Mouse (Mus musculus) erythroid progenitor cell, adult 5-6 weeks (primary cell): ENCODE data around the gene D5Ertd579e. TPM values are rescaled to one million over a fixed set of nuclear protein-coding genes. Genes with fewer than 3 reads are reported as not detected.

Experiments used
- ATAC-seq: replicated peaks from 2 replicates; pipeline ENCODE4 v1.8.0; 2016; ENCODE audit warnings: moderate number of reproducible peaks, mild to moderate bottlenecking, moderate TSS enrichment, inconsistent platforms; ENCODE audit not compliant: poor library complexity, low FRiP score, severe bottlenecking
- total RNA-seq, 2 experiments: library from RNA; stranded (forward) in 1 of 2; stranded (reverse) in 1 of 2; fragments of 150-400 nt in 1 of 2; fragments of 186-747, 209-891 nt in 1 of 2; gene quantifications; 2 replicates each; pipeline versions ENCODE4 v1.2.3 to v1.2.4; 2015 to 2017; ENCODE audit warnings: low replicate concordance in 2 of 2

The D5Ertd579e gene
- total RNA-seq, 2 experiments from 2014 or later = 143 to 235 TPM

DNA sequence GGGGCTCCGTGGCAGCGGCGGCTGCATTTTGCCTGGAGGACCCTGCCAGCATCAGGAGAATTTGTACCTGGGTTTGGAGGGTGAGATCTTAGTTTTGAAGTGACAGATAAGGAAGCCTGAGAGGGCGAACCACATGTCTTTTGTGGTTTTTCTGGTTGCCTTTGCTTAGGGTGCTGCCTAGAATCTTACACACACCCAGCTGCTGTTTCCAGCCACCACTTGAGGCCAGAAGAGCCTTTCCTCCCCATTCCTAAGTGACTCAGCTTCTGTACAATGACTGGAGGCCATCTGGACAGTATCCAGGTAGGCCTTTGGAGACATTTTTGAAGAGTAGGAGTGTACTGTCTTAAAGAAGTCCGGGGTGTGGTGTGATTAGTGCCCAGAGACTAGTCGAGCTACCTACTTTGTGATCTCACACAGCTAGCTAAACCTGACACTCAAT is 26.6 kb upstream of the D5Ertd579e start:
- peak; percentile 41 for ATAC-seq

DNA sequence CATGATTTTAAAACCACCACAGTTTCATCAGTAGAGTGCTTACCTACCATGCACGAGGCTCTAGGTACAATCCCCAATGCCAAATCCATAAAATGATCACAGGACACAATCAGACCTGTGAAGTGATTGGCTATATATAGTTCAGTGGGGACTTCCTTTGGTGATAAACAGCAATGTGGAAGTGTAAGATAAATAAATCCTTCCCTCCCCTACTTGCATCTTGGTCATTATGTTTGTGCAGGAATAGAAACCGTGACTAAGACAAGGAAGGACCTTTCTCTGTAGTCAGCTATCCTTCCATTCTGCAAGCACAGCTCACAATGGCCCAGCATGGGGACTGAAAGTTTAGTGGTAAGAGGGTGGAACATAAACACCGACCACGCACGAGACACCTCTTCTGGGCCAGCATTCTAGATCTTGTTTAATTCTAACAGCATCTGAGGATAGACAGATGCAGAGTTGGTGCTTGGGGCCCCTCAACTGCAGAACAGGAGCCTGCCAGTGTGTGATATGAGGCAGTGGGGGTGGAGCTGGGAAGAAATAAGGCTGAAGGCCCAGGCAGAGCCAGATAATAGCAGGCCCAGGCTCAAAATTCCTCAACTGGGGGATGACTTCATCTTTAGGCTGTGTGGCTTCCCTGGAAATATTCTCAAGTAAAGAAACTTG is 25.0 kb upstream of the D5Ertd579e start:
- peak; percentile 91 for ATAC-seq

DNA sequence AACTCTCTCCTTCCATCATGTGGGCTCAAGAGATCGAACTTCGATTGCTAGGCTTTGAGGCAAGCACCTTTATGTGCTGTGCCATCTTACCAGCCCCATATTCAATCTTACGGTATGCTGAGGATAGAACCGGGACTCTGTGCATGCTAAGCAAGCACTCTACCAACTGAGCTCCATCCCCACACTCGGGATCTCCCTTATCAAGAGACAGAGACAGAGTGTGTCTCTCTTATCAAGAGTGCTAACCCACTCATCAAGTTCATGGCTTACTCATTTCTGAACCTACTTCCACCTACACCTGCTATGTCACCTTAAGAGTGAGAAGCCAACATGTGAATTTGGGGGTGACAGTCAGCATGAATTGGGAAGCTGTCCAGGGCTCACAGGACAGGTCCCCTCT is 24.4 kb upstream of the D5Ertd579e start:
- ATAC-seq = peak; percentile 31; the same call in 1 of the 2 replicates

DNA sequence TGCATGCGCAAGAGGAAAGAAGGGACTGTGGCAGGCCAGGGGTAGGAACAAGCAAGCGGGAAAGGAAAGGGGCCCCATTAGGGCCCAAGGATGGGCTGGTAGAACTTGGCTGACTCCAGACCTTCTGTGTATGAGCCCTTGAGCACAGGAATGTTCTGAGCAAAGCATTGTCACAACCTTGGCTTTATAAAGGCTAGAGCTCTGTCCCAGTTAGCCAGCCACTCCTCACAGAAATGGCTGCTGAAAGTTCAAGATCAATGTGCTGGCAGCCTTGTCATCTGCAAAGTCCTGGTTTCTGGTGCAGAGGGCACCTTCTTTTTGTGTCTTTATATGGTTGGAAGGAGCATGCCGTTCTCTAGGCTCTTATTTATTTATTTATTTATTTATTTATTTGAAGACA is 23.8 kb upstream of the D5Ertd579e start:
- ATAC-seq = no peak

DNA sequence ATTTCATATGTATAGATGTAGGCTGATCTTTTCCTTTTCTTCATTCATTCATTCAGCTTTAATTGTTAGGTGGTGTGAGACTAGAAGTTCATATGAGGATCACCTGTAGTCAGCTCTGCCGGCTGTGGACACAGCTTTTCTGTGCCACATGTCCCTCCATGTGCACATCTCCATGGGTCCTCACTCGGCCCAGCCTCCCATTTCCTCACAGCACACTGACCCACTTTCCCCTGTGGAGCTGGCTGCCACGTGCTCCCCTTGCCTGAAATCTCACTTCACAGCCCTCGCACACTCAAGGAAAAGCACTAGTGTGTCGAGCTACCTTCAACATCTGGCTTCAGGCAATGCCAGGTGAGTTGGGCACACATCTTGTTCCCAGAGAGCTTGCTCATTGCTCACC is 23.3 kb upstream of the D5Ertd579e start:
- ATAC-seq = no peak

DNA sequence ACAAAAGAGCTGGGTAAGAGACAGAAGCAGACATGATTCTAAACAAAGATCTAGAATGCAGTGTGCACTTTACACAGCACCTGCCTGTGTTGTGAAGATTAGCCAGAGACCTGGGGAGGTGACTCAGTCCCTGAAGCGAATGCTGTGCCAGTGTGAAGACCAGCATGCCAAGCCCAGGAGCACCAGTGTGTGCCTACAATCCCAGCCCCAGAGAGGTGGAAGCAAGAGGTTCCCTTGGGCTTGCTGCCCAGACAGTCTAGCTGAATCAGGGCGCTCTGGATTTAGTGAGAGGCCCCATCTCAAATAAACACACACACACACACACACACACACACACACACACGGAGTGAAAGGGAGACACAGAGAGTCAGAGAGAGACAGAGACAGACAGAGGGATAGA is 22.1 kb upstream of the D5Ertd579e start:
- ATAC-seq = no peak

DNA sequence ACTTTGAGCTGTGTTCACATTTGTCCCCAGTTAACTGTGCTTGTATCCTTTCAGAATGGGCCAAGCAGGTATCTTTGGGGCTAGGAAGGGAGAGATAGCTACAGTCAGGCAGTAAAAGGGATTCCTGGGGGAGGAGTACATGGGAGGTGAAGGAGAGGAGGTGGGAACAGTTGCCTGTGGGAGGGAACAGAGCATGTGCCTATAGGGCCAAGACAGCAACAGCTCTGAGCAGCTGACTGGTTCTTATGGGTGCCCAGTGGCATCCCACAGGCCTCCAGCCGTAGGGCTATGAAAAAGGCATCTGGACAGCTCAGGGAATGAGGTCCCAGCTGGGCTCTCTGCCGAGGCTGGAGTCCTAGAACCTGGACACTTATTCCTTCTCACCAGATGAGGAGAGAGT is 21.0 kb upstream of the D5Ertd579e start:
- ATAC-seq = no peak

DNA sequence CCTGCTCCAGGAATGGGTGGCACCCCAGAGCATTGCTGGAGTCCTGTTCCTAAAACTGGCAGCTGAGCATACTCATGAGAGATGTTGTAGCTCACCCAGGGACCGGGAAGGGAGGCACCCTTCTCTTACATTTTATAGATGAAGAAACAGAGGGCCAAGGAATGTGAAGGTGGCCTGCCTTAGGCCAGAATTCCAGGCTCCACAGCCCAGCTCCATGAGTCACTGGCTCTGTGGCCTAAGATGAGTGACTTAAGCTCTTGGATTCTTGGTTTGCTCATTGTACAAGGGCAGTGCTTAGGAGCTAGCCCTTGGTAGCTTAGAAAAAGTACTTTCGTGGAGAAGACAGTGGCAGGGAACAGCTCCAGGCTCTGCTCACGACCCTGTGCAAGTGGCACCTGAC is 19.0 kb upstream of the D5Ertd579e start:
- no peak for ATAC-seq

DNA sequence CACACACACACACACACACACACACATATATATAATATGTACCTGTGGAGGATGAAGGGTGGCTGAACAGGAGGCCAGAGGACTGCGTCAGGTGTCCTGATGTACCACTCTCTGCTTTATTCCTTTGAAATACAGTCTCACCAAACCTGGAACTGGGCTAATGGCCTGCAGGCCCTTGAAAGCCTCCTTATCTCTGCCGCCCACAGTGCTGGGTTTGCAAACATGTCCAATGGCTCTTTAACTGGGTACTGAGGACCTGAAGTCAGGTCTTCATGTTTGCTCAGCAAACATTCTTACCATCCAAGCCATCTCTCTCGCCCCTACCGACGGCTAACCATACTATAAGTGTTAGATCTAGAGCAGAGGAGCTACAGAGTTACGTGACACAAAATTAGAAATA is 17.9 kb upstream of the D5Ertd579e start:
- no peak for ATAC-seq

DNA sequence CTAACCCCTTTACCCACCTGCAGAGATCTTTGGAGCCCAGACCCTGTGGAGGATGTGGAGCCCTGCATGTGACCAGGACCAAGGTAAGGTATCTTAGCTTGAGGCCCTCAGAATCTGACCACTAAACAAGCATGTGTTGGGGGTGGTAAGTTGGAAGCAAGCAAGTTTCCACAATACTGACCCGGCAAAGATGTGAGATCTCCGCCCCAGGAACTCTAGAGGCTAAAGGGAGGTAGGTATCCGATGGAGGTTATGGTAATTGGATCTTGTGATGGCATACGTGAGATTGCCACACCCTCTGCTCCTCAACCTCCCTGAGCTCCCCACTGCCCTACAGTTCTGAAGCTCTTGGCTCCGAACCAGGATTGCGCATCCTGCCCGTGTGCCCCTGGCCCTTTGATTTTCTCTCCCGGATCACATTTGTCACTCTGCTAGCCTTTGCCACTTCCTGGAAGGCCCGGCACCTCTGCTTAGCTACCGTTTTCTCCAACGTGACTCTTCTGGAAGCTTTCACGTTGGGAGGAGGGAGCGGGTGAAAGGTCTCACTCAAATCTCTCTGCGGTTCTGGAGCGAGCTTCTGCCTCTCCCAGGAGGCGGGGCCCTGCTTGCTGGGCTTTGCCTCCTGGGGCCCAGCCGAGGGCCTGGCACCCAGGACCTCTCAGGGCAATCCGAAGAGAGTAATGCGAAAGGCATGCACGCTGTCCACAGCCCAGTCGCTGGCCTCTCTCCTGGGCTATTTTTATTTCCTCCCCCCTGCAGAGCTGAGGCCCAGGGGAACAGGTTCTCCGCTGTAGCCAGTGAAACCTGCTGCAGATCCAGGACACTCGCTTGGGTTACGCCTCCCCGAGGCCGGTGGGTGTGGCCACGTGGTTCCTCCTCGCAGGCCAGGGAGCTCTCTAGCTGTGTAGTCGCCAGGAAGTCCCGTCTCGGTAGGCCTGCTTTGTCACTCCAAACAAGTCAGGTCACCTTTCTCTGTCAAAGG is 17.0 kb upstream of the D5Ertd579e start:
- peak; percentile 97 for ATAC-seq

DNA sequence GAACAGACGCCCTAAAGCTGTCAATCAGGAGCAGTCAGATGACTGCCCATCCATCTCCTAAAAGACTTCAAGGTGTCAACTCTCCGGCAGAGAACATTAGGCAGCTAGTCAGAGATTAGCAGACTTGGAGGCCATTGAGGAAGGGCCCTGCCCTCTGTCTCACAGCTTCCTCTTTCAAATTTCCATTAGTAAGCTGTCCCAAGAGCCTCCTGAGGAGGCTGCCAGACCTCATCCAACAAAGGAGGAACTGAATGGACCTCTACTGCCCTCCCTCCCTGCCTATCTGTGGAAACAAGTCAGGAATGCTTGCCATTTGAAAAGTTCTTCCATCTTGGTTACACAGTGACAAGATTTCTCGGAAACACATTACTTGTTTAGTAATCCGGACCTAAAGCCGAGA is 16.0 kb upstream of the D5Ertd579e start:
- no peak for ATAC-seq

DNA sequence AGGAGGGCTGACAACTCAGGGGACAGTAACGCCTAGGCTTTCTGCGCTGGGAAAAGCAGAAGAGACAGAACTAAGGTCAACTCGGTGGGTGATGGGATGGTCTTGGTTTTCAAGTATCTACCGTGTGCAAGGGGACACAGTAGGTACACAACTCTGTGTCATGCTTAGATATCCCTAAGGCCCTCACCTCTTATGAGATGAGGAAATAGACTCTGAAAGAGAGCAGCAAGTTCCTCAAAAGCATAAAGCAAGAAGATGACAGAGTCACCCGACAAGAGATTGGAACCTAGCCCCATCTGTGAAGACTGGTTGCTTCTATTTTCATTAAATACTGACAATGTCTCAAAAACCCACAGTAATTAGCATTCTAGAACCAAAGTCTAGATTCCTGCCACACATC is 10.0 kb upstream of the D5Ertd579e start:
- ATAC-seq = no peak

DNA sequence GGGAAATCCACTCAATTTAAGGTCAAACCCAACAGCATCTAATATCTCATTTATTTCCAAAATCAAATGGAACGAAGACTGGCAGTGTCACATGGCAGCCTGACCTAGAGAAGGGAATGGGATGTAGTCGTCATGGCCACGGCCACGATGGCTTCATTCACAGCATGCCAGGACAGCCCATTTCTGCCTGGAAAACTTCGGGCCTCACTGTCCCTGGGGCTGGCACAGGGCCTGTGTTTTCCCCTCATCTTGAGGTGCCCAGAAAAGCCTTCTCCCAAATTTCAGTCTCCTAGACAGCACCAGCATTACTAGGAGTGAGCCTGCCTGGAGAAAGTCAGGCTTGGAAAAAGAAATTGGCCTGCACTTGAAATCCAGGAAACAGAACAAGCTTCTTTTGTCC is 9.6 kb upstream of the D5Ertd579e start:
- ATAC-seq = no peak

DNA sequence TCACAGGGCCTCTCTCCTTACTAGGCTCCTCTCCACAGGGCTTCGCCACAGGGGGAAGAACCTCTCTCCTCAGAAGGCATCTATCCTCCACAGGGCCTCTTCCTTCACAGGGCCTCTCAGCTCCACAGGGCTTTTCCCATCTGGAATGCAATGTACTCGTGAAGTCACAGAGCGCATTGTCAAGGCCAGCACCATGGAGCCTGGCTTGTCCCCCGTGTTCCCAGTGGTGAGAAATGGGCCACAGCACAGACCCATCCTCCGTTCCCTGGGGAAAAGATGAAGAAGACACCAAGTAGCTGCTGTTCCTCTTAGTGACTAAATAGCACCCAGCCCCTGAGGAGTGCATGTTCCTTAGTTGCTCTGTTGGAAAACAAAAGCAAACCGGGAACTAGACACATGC is 8.9 kb upstream of the D5Ertd579e start:
- ATAC-seq = no peak

DNA sequence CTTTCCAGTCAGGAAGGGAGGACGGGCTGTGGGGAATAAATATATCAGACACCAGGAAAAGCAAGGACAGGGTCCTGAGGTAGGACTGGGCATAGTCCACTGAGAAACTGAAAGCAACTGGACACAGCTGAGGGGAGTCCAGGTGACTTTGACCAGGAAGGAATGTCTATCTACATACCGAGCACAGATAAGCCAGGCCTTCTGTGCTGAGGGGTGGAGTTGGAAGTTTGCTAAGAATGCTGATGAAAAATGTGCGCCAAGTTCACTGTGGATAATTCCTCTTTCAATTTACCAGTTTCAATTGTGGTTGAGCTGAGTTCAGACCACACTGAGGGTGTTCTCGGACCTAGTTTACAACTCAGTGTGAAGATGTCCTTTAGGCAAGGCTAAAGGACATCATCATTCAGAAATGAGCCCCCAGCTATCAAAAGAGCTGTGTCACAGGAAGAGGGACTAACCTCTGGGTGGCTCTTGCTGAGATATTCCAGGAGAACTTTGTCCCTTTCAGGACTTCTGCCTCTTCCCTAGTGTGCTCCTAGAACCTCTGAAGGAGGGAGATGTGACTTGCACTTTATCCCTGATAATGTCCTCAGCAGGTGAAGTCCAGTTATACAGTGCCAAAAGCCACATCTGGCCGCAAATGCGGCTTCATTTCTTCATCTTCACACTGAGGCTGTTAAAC is 5.3 kb upstream of the D5Ertd579e start:
- no peak for ATAC-seq

DNA sequence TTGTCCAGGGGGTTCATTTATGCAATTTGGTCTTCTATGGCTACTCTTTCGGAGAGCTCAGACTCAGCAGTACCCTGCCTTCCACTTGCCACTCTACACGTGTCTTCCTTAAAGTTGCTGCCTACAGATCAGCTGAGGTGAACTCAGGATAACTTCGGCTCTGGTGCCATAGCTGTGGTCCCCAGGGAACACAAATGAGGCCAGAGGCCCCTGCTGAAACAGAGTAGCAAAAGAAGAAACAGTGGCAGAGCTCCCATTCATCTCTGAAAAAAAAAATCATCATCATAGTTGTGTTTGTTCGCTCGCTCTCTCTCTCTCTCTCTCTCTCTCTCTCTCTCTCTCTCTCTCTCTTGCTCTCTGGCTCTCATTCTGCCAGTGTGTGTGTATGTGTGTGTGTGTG is 2.9 kb upstream of the D5Ertd579e start:
- ATAC-seq = no peak

DNA sequence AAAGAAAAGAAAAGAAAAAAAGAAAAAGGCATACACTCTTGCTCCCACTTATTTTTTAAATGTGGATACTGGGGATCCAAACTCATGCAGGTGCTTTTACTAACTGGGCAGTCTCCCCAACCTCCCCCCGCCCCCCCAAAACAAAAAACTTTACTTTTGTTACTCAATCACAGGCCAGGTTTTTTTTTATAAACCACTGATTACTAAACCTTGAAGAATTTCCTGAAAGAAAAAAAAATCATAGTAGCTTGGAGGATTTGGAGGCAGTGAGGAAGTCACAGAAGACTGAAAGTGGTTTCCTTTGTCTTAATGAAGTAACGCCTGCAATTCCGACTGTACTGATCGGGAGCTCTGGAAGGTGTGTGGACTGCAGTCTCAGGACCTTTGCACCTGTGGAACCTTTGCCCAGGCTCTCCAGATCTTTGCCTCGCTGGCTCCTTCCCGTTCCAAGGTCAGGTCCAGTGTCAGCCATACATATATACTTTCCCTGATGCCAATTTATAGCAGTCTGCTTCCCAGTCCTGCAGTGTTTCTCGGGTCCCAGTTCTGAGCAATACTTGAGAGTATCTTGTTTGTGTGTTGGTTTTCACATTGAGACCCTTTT is 2.3 kb upstream of the D5Ertd579e start:
- ATAC-seq = no peak

DNA sequence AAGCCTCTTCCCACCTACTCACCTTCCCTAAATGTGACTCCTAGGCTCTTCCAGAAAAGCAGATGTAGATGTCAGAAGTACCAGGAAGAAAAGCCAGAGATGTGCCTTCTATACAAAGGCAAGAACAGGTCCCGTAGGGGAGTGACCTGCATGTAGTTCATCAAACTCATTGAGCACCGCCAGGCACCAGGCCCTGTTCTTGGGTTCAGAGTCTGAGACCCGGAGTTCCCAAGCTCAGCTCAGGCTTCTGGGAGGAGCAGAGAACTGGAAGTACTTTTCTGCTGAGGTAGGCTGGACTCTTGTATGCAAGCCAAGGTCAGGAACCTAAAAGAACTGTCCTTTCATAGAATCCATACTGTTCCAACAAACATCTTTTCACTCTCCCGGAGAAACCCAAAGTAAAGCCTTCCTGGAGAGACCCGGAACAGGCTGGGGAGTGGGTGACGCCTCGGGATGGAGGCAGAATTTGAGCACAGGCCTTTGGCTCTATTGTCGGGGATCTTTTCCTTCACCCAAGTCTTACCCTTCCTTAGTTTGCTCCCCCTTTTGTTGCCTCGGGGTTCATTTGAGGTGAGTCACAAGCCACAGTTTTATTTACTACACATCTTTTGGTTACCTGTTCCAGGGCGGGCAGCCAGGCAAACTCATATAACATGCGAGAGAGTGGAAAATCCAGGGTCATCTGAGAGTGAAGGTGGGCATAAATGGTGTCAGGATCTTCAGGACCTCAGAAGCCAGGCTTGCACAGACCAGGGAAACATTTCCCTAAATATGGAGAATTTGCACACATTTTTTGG is 878 bp upstream of the D5Ertd579e start:
- no peak for ATAC-seq

DNA sequence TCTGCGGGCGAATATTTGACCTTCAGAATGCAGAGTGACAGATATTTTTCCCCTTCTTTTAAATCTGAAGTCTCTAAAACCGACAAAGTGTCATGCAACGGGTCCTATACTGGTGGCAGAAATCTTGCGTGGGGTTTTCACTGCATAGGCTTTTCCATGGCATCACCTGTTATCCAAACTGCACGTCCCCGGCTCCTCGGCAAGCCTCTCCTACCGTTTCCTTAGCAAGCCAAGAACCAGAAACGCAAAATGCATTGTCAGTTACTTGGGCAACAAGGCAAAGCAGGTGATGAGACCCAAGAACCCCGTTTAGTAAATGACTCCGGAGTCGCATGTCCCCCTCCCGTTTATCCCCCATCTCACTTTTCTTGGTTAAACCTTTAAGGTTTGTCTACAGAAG is 819 bp downstream of the D5Ertd579e start:
- no peak for ATAC-seq
